Mouse (Mus musculus): ENCODE data around the gene Atp2b1. TPM values are rescaled to one million over a fixed set of nuclear protein-coding genes. Genes with fewer than 3 reads are reported as not detected.

The Atp2b1 gene
- 18.7 and 20.8 TPM in 2 replicates for polyA plus RNA-seq (2012; rRNA removed)

DNA sequence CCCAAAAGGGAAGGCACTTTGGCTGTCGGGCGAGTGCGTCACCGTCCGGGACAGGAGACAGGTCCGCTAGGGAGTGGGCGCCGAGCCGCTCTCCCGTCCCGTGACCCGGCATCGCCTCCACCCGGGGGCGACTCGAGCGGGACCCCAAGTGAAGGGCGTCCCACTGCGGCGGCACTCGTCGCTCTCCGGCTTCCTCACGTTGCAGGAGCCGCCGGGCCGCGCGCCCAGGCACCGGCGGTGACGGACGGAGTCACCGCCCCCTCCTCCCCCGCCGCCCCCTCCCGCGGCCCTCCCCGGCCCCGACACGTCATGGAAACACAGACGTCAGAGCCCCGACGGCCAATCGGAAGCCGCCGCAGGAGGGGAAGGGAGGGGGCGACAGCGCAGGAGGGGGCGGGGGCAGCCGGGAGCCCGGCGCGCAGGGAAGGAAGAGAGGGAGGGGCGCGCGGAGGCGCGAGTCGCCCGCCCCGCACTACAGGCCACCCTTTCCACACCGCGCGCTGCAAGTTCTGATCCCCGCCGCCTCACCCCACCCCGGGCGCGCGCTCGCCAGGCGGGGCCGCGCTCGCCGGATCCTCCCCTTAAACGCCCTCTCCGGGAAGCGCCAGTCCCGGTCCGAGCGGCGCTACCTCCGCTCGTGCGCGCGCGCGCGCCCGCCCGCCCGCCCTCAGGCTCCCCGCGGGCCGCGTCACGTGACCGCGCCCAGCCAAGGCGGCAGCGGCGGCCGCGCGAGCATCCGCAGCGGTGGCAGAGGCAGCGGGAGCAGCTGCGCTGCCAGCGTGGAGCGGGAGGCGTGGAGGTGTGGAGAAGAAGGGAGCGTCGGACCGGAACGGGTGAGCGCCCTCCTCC, at the start of gene Atp2b1:
Gene Atp2b1, plus strand, starts transcription at position 446 of the 849 bp plus-strand sequence.

Other genes with a start within 250 kb of the Atp2b1 start
- 7.1 and 7.8 TPM in 2 replicates for gene Poc1b, start 192.6 kb downstream of the Atp2b1 start, polyA plus RNA-seq (2012; rRNA removed)
- 14.3 and 14.5 TPM in 2 replicates for gene Galnt4, start 193.8 kb downstream of the Atp2b1 start, polyA plus RNA-seq (2012; rRNA removed)
- gene Phxr2, start 211.9 kb downstream of the Atp2b1 start, polyA plus RNA-seq (2012; rRNA removed) = not detected in 2 replicates